Mouse (Mus musculus) v-Abl transformed pro-B cells (cell line): ENCODE measurements around the gene Sult2a6.

Experiments used
- in situ Hi-C, 2 experiments: fragments of 400-800 bp; cut with MboI; formaldehyde crosslinking; loops; one replicate each; pipeline ENCODE4 v1.15.1; 2025; ENCODE audit not compliant: unreplicated experiment in 2 of 2

Gene Sult2a6

GRCm38 (mm10) chr7:14254770-14255169, at the start of gene Sult2a6:
Gene Sult2a6, minus strand, starts transcription at chr7:14254870.
- in situ Hi-C loops = no loop called here

GRCm38 (mm10) chr7:14215231-14215630, 39.4 kb downstream of the Sult2a6 start:
- in situ Hi-C loops = no loop called here

- in situ Hi-C loops = no loop called here
Measured at GRCm38 (mm10) chr7:14203417-14203816, 51.3 kb downstream of the Sult2a6 start.

GRCm38 (mm10) chr7:14202487-14202886, 52.2 kb downstream of the Sult2a6 start:
- in situ Hi-C loops = no loop called here
